Mouse (Mus musculus) ES-CJ7 (cell line): Measurements from ENCODE around the gene 1500009C09Rik.

Source experiments
- DNase-seq: peaks from one replicate; pipeline ENCODE4 v3.0.0; 2011; ENCODE audit warnings: low read depth, low spot score

The 1500009C09Rik gene

DNA sequence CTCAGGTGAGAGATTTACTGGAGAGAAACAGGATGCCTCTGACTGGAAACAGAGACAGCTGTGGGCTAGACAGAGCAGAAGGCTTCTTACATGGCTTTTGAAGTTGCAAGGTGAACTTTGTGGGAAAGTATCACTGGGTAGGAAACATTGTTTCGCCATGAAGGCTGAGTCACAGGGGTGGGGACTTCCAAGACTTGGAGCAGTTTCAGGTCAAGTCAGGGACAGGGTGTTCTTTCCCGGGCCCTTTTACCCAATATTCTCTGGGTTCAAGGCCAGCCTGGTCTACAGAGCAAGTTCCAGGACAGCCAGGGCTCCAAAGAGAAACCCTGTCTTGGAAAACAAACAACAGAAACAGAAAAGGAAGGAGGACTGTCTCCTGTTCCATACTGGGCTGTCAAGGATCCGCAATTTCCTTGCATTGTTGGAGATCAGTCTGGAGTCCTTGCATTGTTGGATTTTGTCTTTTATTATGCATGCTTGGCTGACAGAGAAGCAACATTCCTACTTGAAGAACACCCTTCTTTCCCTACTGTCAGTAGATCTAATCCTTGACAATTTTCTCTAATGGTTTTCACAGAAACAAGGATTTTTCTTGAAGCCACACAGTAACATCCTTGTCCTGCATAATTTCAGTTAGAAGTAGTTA lies 4.9 kb upstream of the 1500009C09Rik start:
- DNase-seq = peak; percentile 74

DNA sequence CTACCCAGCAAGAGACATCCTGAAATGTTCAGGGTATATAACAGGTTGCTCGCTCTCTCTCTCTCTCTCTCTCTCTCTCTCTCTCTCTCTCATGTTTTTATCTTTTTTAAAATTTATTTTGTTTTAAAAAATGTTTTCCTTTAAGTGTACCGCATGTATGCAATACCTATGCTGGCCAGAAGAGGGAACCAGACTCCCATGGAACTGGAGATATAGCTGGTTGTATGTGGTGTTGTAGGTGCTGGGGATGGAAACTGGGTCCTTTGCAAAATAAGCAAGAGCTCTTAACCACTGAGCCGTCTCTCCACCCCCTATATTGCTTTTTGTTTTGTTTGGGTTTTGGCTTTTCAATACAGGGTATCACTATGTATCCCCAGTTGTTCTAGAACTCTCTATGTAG lies 618 bp upstream of the 1500009C09Rik start:
- no peak for DNase-seq

DNA sequence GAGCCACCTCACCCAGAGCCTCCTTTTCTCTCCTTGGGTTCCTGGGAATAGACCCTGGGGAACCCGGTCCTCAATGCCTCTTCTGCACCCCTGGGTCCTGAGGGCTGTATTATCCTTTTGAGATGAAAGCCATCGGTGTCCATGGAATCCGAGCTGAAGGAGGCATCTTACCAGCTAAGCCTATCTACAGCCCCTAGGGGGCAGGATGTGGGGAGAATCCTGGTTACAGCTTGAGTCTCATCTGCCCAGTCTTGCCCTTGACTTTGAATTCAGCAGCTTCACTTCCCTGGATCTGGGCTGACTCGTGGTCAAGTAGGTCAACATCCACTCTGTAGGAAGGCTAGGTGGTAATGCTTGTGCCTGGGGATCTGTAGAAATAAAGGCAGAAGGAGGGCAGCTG lies 3.1 kb downstream of the 1500009C09Rik start:
- DNase-seq = peak; percentile 57

DNA sequence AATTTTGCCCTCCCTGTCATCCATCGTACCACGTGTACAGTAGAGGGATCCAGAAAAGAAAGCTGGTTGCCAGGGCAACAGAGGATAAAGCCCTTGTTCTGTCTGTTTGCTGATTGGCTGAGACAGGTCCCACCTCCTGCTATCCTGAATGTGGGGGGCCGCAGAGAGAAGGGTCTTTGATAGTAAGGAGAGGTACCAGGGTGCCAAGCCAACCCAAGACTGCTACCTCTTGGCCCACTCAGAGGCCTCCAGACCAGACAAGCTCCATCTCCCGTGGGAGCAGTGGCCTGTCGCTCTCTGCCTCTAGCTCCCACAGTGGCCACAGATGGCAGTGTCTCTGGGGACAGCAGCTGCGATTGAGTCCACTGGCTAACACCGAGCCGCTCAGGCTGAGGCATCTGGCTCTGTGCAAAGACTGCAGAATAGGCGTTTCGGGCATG lies 3.8 kb downstream of the 1500009C09Rik start:
- DNase-seq = no peak

DNA sequence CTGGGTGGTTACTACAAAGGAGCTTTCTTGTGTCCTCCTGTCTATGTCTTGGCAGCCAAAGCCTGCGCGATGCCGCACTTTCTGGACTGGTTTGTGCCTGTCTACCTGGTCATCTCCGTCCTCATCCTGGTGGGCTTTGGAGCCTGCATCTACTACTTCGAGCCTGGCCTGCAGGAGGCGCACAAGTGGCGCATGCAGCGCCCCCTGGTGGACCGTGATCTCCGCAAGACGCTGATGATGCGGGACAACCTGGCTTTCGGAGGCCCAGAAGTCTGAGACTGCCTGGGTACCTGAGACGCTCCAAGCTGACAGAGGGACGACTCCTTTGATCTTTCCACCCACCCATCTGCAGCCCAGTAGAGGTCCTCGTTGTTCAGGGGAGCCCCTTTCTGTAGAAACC lies 7.3 kb downstream of the 1500009C09Rik start:
- DNase-seq = peak; percentile 91

DNA sequence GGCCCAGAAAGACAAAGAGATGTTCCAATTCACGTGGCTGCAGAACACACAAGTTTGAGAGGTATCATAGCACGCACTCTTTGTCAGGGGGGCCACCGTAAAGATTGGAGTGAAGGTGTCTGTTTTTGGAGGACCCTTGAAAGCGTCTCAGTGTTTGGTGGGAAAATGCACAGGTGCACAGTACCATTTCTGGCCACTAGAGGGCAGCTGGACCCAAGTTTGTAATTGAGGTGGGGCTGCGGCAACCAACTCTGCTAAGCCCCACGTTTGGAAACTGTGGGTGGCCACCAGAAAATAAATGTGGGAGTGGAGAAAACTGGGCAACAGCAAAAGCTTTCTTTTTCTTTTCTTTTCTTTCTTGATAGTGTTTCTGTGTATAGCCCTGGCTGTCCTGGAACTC lies 14.2 kb downstream of the 1500009C09Rik start:
- peak; percentile 80 for DNase-seq

DNA sequence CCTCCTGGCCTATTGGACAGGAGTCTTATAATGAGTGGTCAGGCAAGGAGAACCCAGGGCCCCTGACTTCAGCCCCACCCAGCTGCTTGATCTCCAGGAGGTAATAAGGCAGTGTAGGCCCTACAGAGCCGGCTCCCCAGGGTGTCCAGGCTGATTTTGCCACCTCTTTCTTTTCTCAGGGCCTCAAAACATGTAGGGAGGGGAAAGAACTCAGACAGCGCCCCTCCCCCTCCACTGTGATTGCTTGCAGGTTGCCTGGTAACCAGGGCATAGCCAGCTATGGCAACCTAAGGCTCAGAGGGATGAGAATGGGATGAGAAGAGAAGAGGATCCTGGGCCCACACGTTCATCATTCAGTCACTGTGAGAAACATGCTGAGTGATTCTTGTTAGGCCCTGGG lies 16.0 kb downstream of the 1500009C09Rik start:
- no peak for DNase-seq

DNA sequence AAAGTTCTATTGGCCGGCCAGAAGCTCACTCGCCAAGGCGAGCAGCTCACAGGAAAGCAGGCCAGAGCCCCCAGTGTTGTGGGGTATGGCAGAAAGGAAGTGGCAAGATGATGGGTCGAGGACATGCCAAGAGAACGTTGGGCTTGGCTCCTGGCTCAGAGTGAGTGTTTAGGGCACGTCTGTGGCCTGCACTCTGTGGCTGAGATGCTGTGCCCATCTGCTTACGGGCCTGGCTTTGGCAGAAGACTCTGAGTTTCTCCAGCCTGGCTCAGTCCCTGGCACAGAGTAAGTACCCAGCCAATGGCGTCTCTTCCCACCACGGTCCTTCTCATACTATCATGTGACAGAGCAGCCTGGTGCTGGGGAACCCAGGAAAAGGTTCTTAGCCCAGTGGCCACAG lies 16.6 kb downstream of the 1500009C09Rik start:
- DNase-seq = no peak

DNA sequence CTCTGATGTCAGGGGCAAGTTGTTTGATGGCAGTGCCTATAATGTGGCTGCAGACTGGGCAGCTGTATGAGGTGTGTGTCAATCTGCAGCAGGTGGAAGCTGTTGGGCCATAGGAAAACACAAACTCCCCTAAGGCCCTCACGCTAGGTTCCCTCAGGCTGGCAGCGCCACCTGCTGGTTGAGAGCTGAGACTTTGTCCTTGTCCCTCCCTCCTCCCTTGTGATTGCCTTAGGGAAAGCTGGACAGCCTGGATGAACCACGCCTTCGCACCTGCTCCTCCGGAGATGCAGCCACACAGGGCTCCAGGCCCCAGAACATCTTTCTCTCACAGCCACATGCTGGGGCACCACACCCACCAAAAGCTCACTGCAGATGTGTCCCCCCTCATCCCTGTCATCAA lies 19.0 kb downstream of the 1500009C09Rik start:
- DNase-seq = peak; percentile 88

DNA sequence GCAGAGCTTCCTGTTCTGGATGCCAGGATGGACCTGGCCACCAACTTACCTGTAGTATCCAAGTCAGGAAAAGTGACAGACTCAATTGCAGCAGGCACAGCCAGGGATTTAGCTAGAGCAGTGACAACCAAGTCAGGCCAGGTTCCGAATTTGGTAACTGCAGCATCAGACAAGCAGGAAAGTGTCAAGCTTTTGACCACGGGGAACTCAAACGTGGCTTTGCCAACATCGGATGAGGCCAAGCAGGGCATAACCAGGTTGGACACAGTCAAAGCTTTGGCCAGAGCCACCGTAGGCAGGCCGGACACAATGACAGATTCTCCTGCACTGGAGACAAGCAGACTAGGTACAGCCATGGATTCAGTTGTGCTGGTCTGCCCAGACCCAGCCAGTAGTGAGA lies 20.1 kb downstream of the 1500009C09Rik start:
- no peak for DNase-seq

DNA sequence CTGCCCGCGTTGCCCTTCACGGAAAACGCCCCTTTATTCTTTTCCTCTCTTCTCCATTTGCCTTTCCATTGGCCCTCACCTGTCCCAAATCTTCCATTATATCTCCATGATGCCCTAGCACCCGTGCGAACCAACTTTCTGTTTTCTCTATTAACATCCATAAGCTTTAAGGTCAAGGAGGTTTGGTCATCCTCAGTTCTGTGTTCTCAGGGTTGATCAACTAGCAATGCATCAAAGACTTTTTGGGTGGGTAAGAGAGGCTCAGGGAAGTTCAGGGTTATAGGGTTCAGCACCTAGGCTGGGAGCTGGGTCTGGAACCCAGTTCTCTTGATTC lies 22.4 kb downstream of the 1500009C09Rik start, which contains the start of gene Sept3:
Gene Sept3, plus strand, starts transcription at position 301 of the 334 bp plus-strand sequence.
- DNase-seq = no peak

DNA sequence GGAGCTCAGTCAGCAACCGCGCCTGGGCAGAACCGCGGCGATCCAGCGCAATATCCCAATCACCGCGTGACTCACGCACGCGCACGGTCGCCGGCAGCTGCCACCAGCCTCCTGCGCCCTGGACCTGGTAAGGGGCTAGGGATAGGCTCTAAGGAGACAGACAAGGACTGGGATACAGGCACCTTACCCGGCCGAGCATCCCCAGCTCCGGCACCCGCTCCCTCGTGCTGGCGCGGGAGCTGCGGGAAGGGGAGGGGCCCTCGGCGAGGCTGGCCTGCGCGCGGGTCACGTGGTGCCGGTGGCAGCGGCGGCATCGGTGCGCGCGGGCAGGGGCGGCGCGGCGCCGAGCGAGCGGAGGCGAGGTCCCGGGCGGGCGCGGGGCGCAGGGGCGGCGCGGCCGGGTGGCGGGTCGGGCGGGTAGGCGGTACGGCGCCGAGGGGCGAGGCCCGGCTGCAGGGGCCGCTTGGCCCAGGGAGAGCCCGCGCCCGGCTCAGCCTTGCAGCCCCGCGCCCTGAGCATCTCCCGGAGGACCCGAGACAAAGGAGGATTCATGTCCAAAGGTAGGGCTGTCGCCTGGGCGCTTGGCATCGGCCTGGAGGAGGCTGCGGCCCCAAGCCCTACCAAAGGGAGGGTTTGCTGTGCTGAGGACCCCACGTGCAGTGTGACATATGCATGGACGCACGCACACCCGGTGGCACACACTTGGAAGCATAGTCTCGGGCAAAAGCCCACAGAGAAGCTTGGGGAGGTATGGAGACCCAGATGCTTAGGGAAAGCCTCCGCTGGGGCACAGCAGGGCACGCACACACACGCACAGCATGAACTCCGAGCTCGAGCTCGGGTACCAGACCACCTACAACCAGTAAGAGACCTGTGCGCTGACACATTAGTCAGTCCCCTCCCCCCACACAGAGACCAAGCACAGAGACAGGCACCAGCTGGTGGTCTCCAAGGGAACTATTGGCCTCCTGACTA lies 23.0 kb downstream of the 1500009C09Rik start:
- DNase-seq = peak; percentile 75

DNA sequence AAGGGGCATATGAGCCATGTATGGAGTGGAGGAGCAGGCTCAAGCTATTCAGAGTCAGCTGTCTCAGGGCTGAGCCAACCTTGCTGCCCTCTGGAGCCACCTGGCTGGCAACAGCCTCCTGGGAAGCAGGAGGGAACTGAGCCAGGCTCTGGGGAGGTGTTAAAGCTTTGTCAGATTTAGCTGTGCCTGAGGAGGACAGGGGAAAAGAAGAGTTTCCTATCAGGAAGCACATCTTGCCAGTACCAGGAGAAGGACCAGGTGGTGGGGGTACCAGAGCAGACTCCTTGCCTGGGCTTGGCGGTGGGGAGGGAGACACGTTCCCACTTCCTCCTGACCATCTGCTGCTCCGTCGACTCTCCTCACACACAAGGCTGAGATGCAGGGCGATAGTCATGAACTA lies 25.4 kb downstream of the 1500009C09Rik start:
- DNase-seq = no peak

DNA sequence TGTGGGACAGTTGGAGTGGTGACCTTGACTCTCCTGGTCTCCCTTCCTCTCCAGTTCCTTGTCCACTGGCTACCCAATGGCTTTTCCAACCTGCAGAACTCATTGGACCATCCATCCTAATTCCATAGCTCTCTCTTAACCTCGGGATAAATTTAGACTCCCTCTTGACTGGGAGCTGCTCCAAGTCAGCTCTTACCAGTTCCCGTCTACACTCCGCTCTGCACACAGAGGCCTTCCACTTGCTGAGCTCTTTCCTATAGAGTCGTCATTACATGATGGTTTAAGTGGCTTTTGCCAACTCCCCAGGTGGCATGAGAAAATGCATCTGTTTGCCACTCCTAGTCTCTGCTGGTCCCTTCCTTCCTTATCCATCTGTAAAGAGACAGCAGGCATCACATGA lies 28.4 kb downstream of the 1500009C09Rik start:
- no peak for DNase-seq

DNA sequence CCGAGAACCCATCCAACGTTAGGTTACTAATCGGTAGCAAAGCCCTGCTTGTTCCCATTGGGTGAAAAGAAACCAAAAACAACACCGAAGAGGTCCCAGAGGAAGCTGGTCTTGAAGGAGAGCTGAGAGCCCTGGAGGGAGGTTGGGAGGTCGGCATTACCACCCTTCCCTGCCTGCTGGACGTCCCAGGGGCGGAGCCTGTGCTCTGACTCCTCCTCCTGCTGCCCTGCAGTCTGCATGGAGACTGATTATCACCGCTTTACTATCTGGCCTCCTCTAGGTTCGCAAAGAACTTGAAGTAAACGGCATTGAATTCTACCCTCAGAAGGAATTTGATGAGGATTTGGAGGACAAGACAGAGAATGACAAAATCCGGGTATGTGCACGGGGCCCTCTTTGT lies 34.0 kb downstream of the 1500009C09Rik start:
- no peak for DNase-seq

DNA sequence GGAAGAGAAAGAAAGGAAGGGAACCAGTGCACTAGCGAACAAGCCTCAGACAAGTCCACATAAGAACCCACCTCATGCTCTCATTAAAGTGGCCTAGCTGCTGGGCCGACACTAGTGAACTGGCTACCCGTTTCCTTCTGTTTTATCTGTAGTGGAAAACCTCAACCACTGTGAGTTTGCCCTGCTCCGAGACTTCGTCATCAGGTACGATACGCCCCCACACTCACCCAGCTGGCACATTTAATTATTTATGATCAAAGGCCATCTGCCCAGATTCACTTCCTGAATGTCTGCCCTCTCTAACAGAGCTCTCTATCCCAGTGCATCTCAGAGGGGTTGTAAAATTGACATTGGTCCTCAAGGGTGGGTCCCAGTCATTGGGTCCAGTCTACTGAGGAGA lies 38.1 kb downstream of the 1500009C09Rik start:
- DNase-seq = no peak

DNA sequence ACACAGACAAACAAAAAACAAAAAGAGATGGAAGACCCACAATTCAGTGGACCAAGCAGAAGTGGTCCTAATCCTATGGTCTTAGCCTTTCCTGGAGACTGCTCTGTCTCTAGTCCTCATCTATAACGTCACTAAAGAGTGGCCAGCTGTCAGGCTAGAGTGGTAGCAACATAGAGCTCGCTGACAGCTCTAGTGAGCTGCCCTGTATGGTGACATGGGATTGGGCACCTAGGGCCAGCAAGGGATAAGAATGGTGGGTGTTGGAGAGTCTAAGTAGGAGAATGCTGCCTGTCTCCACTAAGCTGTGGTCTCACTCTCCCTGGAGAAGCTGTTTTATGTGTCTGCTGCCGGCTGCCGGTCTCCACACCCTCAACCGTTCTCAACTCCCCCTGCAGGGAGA lies 40.7 kb downstream of the 1500009C09Rik start:
- DNase-seq = no peak

DNA sequence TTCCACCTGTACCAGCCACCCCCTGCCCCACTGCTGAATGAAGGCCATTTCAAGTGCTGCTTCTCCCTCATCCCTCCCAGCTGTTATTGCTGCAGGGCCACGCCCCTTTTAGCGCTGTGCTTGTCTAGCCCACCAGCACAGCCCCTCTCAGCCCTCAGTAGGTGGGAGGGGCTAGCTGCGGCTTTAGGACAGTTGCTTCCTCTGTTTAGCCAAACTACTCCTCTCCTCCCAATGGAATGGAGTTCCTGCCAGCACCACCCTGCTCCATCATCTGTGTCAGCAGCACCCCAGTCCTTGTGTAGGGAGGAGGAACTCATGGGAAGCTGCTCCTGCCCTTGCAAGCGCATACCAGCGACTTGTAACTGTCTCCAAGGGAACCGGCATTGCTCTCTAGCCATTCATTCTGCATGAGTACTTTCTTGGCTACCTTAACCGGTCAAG lies 41.1 kb downstream of the 1500009C09Rik start:
- DNase-seq = peak; percentile 61

DNA sequence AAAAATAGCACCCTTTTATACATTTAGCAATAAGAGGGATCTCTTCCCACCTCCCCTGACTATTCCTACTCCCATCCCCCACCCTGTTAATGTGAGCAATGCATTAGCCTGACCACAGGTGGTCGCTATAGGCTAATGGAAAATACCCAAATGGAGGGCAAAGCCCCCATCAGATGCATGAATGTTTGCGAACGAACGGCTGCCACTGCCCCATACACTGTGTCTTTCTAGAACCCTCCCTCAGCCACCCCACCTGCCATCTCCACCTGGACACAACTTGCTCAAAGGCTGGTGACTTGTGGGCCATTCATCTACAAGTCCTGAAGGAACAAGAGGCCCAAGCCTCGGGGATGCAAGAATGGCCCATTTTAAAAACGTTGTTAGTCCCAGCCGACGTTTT lies 41.9 kb downstream of the 1500009C09Rik start:
- peak; percentile 60 for DNase-seq

DNA sequence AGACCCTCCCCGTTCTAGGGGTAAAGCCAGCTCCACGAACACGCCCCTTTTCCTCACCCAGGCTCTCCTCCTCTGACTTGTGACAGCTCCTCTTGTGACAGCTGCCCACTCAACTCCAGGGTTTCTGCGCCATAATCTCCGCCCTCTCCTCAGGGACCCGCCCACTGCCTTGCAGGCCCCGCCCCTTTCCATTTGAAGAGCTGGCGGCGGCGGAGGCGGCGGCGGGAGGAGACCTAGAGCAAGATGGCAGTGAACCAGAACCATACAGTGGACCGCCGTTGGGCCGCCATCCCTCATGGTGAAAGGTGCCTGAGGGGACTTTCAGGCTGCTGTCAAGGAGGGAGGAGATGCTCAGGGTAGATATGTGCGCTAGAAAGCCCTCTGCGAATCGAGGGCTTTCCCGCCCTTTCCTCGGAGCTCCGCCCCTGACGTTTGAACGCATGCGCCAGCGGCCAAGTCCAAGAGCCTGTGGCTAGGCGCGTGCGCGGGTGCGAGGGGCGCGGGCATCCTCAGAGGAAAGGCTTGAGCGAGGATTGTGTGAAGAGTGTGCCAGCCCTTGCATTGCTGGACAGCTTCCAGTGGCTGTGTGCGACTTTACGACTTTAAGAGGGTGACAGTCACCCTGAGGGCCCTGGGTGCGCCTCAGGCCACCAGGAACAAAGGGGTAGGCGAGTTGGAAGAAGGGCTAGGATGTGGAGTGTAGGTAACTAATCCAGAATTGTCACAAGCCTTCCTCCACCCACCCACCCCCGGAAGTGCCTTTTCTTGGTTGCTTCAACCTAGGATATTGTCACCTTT lies 46.8 kb downstream of the 1500009C09Rik start, which contains the start of gene Wbp2nl:
Gene Wbp2nl, plus strand, starts transcription at position 191 of the 798 bp plus-strand sequence.
- peak; percentile 83 for DNase-seq

DNA sequence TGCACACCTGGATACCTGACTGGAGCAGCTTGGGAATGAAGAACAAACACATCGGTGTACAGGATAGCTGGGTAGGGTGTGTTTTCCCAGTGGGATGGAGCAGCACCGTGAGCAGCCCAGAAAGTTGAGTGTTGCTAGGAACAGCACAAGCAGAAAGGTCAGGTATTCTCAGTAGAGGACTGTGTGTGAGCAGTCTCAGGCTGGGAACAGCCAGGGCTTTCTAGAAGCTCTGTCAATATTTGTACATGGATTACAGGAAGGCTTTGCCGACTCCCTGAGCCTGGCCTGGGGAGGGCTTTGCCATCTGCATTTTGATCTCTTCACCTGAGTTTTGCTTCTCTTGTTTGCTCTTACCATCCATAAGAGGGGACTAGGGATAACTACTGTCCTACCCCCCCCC lies 54.9 kb downstream of the 1500009C09Rik start:
- no peak for DNase-seq

DNA sequence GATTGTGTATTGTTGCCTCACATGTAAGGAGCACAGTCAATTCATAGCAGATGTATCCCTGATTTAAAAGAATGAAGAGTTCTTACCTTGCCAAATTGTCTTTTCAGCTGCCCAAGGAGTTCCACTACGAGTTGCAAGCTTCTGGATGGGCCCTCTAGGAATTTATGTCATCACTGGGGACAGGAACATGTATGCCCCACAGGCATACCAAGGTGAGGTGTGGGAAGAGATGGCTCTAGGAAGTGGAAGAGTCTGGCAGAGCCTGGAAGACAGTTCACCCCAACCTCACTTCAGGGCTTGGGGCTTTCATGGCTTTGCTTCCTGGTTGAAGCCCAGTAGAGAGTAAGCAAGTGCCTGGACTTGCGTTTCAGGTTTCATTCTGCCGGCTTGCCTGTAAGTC lies 56.2 kb downstream of the 1500009C09Rik start:
- no peak for DNase-seq
